Mouse (Mus musculus): ENCODE measurements around the gene Ncor2. TPM values are rescaled to one million over a fixed set of nuclear protein-coding genes. Genes with fewer than 3 reads are reported as not detected.
A peak's percentile ranks its signal among the peaks of the same experiment; 100 is the strongest.

The Ncor2 gene
- polyA plus RNA-seq, 1 experiment from 2014 or later, result 21.2 TPM

DNA sequence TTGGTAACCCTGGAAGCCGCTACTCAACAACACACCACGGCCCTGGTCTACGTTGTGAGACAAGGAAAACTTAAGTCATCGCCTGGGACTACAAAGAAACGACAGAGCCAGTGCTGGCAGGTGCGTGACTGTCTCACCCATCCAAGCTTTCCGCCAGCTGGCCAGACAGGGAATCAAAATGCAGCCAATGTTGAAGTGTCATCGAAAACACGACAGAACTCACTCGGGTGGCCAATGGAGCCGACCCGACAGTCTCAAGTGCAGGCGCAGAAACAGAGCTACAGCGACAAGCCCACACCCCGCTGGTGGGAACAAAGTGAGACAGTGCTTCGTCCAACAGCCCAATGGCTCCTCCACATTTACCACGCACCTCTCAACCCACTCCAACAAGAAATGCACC is 29.9 kb downstream of the Ncor2 start:
- no peaks in the 10 kb centered on the region for H3K36me3 ChIP-seq (ENCODE audit: control insufficient read depth, insufficient read depth, low read length)
- no peak overlapping the region for H3K4me2 ChIP-seq (replicated peaks; ENCODE audit: low read depth, low read length)
- 84% methylated on average over 17 of the region's 17 CpGs for WGBS
- ATAC-seq (ENCODE audit: low FRiP score) (no peak), DNase-seq (ENCODE audit: low spot score) (no peak)
- H3K4me1 ChIP-seq (replicated peaks; ENCODE audit: control insufficient read depth, insufficient read depth, low read length), result peaks cover 23% of the 10 kb centered on the region
- H3K27ac ChIP-seq (ENCODE audit: low read depth, low read length), result peak overlapping the region; percentile 47; the same call in 1 of the 2 replicates
- no peak overlapping the region for H3K9ac ChIP-seq (ENCODE audit: low read depth, low read length)
- H3K27me3 ChIP-seq (ENCODE audit: control insufficient read depth, insufficient read depth, low read length), result no peaks in the 10 kb centered on the region
- no peaks in the 10 kb centered on the region for H3K9me3 ChIP-seq (ENCODE audit: control insufficient read depth, low read length)
- no peak overlapping the region for H3K4me3 ChIP-seq (ENCODE audit: low read depth, low read length)

DNA sequence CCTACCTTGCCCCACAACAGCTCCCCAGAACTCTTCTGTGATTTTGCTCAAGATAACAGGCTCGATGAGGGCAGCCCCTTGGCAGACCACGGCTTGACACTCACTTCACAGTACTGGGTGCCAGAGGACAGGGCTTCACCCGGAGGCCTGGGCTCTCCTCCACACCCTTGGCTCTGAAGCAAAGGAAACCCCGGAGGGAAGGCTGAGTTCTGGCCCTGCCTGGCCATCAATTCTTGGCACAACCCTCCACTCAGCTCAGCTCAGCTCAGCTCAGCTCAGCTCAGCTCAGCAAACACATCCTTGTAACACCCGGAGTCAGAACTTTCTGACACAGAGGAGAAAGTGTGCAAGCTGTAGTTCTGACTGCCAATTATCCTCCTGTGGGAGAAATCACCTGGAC is 30.3 kb downstream of the Ncor2 start:
- H3K4me2 ChIP-seq (replicated peaks; ENCODE audit: low read depth, low read length), result no peak overlapping the region
- H3K36me3 ChIP-seq (ENCODE audit: control insufficient read depth, insufficient read depth, low read length), result no peaks in the 10 kb centered on the region
- 78% methylated on average over 5 of the region's 5 CpGs for WGBS
- H3K9ac ChIP-seq (ENCODE audit: low read depth, low read length), result no peak overlapping the region
- no peak overlapping the region for H3K4me3 ChIP-seq (ENCODE audit: low read depth, low read length)
- no peaks in the 10 kb centered on the region for H3K27me3 ChIP-seq (ENCODE audit: control insufficient read depth, insufficient read depth, low read length)
- no peaks in the 10 kb centered on the region for H3K9me3 ChIP-seq (ENCODE audit: control insufficient read depth, low read length)
- no peak for DNase-seq (ENCODE audit: low spot score)
- no peak for ATAC-seq (ENCODE audit: low FRiP score)
- H3K27ac ChIP-seq (ENCODE audit: low read depth, low read length), result no peak overlapping the region
- peaks cover 23% of the 10 kb centered on the region for H3K4me1 ChIP-seq (replicated peaks; ENCODE audit: control insufficient read depth, insufficient read depth, low read length)

DNA sequence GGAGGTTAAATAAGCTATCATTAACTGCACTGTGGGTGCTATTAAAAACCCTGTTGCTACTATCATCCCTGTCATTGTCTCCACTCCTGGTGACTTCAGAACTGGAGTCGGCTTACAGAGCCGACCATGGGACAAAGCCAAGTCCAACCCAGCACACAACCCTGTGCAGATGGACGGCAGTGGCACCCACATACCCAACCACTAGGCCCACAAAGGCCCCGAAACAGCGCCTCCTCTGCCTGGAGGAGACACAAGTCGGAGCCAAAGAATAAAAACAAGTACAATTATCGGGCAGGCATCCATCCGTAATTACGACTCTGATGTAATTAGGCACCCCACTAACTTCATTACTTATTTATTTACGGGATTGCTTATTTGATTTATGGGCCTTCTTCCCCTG is 30.8 kb downstream of the Ncor2 start:
- no peak overlapping the region for H3K4me3 ChIP-seq (ENCODE audit: low read depth, low read length)
- no peaks in the 10 kb centered on the region for H3K36me3 ChIP-seq (ENCODE audit: control insufficient read depth, insufficient read depth, low read length)
- H3K9me3 ChIP-seq (ENCODE audit: control insufficient read depth, low read length), result no peaks in the 10 kb centered on the region
- DNase-seq (ENCODE audit: low spot score) (no peak), ATAC-seq (ENCODE audit: low FRiP score) (no peak)
- no peaks in the 10 kb centered on the region for H3K27me3 ChIP-seq (ENCODE audit: control insufficient read depth, insufficient read depth, low read length)
- H3K27ac ChIP-seq (ENCODE audit: low read depth, low read length), result 0 out of 2 replicates have a peak overlapping the region, but pooled peaks have one; percentile 36
- H3K9ac ChIP-seq (ENCODE audit: low read depth, low read length), result no peak overlapping the region
- peaks cover 21% of the 10 kb centered on the region for H3K4me1 ChIP-seq (replicated peaks; ENCODE audit: control insufficient read depth, insufficient read depth, low read length)
- WGBS, result 73% methylated on average over 10 of the region's 10 CpGs
- H3K4me2 ChIP-seq (replicated peaks; ENCODE audit: low read depth, low read length), result no peak overlapping the region

DNA sequence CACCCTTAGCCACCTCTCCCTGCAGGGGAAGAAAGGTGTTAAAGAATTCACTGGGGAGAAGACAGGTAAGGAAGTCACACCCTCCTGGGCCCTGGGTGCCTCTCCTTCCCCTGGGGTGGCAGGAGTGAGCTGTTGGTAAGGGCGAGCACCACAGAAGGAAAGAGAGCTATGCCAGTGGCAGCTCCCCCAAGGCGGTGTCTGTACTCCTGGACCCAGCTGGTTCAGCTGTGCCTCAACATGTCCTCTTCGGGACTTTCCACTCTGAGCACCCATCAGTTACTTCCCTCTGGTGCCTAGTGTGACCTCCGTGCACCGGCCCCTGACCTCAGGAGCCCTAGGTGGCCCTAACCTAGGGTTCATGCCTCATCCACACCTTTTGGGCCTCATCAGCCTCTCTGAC is 31.9 kb downstream of the Ncor2 start:
- no peaks in the 10 kb centered on the region for H3K9me3 ChIP-seq (ENCODE audit: control insufficient read depth, low read length)
- no peak overlapping the region for H3K4me3 ChIP-seq (ENCODE audit: low read depth, low read length)
- no peak overlapping the region for H3K9ac ChIP-seq (ENCODE audit: low read depth, low read length)
- H3K4me2 ChIP-seq (replicated peaks; ENCODE audit: low read depth, low read length), result no peak overlapping the region
- DNase-seq (ENCODE audit: low spot score), result no peak
- WGBS, result 88% methylated on average over 5 of the region's 5 CpGs
- peaks cover 23% of the 10 kb centered on the region for H3K4me1 ChIP-seq (replicated peaks; ENCODE audit: control insufficient read depth, insufficient read depth, low read length)
- H3K27me3 ChIP-seq (ENCODE audit: control insufficient read depth, insufficient read depth, low read length), result no peaks in the 10 kb centered on the region
- H3K36me3 ChIP-seq (ENCODE audit: control insufficient read depth, insufficient read depth, low read length), result no peaks in the 10 kb centered on the region
- no peak for ATAC-seq (ENCODE audit: low FRiP score)
- H3K27ac ChIP-seq (ENCODE audit: low read depth, low read length), result no peak overlapping the region; the same call in 1 of the 2 replicates

DNA sequence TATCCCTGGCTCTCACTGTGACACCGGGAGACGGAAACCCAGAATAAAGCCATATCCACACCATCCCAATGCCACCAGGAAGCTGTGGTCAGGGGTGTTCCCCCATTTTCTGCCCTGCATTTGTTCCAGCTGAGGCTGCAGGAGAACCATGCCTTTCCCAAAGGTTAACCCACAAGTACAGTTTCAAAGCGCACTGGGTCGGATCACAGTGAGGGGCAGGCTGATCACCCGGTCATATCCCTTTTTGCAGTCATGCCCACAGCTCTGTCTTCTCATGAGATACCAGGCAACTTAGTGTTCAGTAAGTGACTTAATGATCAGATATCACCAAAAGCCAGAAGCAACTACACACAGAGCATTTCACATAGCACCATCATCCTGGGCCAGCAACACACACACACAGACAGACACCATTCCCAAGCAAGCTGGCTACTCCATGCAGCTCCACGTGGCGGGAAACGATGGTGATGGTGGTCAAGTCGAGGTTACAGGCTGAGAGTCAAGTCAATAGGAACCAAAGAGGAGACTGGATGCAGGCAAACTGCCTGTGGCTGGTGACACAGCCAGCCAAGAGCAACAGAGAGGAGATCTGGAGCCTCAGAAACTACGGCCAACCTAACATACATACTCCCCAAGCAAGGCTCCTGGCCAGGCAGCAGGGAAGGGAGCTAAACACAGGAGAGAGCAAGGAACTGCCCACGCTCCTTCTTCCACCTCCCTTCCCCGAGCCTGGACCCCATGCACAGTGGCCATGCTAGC is 35.7 kb downstream of the Ncor2 start:
- Histone ChIP-seq H3K4me1 (replicated peaks; ENCODE audit: control insufficient read depth, insufficient read depth, low read length) (peaks cover 31% of the 10 kb centered on the region), H3K4me2 (replicated peaks; ENCODE audit: low read depth, low read length) (no peak overlapping the region), H3K27ac (ENCODE audit: low read depth, low read length) (no peak overlapping the region), H3K36me3 (ENCODE audit: control insufficient read depth, insufficient read depth, low read length) (no peaks in the 10 kb centered on the region), H3K27me3 (ENCODE audit: control insufficient read depth, insufficient read depth, low read length) (no peaks in the 10 kb centered on the region), H3K9me3 (ENCODE audit: control insufficient read depth, low read length) (no peaks in the 10 kb centered on the region), H3K9ac (ENCODE audit: low read depth, low read length) (0 out of 2 replicates have a peak overlapping the region, but pooled peaks have one; percentile 11), H3K4me3 (ENCODE audit: low read depth, low read length) (no peak overlapping the region)
- 89% methylated on average over 12 of the region's 12 CpGs for WGBS
- DNase-seq (ENCODE audit: low spot score) (no peak), ATAC-seq (ENCODE audit: low FRiP score) (no peak)

DNA sequence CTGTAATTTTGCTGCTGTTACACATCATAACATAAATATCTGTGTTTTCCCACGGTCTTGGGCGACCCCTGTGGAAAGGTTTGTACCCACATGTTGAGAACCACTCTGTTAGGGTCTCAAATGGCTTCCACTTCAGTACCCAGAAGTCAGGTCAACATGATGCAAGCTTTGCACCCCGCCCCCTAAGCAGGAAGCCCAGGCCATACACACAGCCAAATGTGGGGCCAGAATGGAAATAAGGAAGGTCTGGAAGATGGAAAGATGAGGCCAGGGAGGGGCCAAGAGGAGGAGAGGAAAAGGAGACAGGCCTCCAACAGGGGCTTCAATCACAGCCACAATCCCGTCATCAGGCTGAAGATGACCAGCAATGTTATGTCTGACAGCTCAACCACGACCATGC is 37.1 kb downstream of the Ncor2 start:
- peak overlapping the region; percentile 46; the same call in 1 of the 2 replicates for H3K4me2 ChIP-seq (replicated peaks; ENCODE audit: low read depth, low read length)
- no peaks in the 10 kb centered on the region for H3K36me3 ChIP-seq (ENCODE audit: control insufficient read depth, insufficient read depth, low read length)
- H3K4me1 ChIP-seq (replicated peaks; ENCODE audit: control insufficient read depth, insufficient read depth, low read length), result peaks cover 42% of the 10 kb centered on the region
- DNase-seq (ENCODE audit: low spot score), result no peak
- ATAC-seq (ENCODE audit: low FRiP score), result no peak; the same call in 1 of the 2 replicates
- H3K27me3 ChIP-seq (ENCODE audit: control insufficient read depth, insufficient read depth, low read length), result no peaks in the 10 kb centered on the region
- 63% methylated on average over 5 of the region's 5 CpGs for WGBS
- H3K9me3 ChIP-seq (ENCODE audit: control insufficient read depth, low read length), result no peaks in the 10 kb centered on the region
- 0 out of 2 replicates have a peak overlapping the region, but pooled peaks have one; percentile 24 for H3K9ac ChIP-seq (ENCODE audit: low read depth, low read length)
- H3K27ac ChIP-seq (ENCODE audit: low read depth, low read length), result peak overlapping the region; percentile 99
- H3K4me3 ChIP-seq (ENCODE audit: low read depth, low read length), result no peak overlapping the region

DNA sequence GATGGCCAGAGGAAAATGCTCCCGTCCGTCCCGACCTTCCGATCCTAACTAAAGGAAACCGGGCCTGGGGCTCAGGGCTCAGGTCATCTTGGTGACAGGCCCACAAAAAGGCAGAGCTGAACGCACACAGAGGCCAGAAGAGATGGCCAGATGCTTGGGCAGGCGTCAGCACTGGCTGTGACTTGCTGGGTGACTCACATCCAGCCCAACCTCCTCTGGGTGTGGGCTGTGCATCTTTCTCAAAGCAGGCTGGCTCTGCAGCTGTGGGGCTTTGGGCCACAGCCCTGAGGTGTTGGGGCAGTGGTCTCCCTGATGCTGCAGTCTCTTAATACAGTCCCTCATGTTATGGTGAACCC is 37.5 kb downstream of the Ncor2 start:
- WGBS, result 2% methylated on average over 7 of the region's 7 CpGs
- H3K4me3 ChIP-seq (ENCODE audit: low read depth, low read length), result no peak overlapping the region
- H3K27ac ChIP-seq (ENCODE audit: low read depth, low read length), result peak overlapping the region; percentile 99
- peaks cover 46% of the 10 kb centered on the region for H3K4me1 ChIP-seq (replicated peaks; ENCODE audit: control insufficient read depth, insufficient read depth, low read length)
- no peaks in the 10 kb centered on the region for H3K27me3 ChIP-seq (ENCODE audit: control insufficient read depth, insufficient read depth, low read length)
- peak overlapping the region; percentile 46 for H3K4me2 ChIP-seq (replicated peaks; ENCODE audit: low read depth, low read length)
- DNase-seq (ENCODE audit: low spot score), result no peak
- peak overlapping the region; percentile 44 for H3K9ac ChIP-seq (ENCODE audit: low read depth, low read length)
- H3K9me3 ChIP-seq (ENCODE audit: control insufficient read depth, low read length), result no peaks in the 10 kb centered on the region
- ATAC-seq (ENCODE audit: low FRiP score), result peak; percentile 76
- no peaks in the 10 kb centered on the region for H3K36me3 ChIP-seq (ENCODE audit: control insufficient read depth, insufficient read depth, low read length)

DNA sequence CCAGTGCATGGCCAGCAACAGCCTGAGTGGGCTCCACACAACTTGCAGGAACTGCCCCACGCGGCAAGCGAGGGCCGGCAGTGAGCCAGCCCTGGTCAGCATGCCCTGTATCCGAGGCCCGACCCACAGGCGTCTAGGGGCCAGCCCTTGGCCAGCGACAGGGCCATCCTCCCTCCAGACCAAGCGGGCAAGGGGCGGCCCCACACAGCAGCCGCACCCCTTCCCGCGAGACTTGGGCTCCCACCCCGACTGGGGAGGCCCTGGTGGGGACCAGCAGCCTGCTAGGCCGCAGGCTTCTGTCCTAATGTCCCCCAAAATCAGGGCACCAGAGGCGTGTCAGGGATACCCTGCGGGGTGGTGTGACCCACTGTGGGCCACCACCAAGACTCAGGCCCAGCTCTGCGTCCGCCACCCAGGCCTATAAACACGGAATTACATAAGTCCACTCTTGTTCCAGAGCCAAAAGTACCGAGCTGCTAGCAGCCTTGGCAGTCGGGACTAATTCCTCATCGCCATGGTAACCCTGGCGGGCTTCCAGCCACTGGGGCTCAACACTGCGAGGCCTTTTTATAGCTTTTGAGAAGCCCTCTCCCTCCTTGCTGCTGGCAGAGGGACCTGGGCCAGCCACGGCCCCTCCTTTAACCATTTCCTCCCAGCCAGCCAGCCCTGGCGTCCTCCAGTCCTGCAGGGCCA is 38.0 kb downstream of the Ncor2 start:
- peak; percentile 90 for DNase-seq (ENCODE audit: low spot score)
- H3K36me3 ChIP-seq (ENCODE audit: control insufficient read depth, insufficient read depth, low read length), result no peaks in the 10 kb centered on the region
- 25% methylated on average over 27 of the region's 27 CpGs for WGBS
- ATAC-seq (ENCODE audit: low FRiP score), result peak; percentile 89
- H3K4me3 ChIP-seq (ENCODE audit: low read depth, low read length), result 0 out of 2 replicates have a peak overlapping the region, but pooled peaks have one; percentile 1
- H3K27me3 ChIP-seq (ENCODE audit: control insufficient read depth, insufficient read depth, low read length), result no peaks in the 10 kb centered on the region
- H3K27ac ChIP-seq (ENCODE audit: low read depth, low read length), result peak overlapping the region; percentile 99
- H3K4me2 ChIP-seq (replicated peaks; ENCODE audit: low read depth, low read length), result peak overlapping the region; percentile 46
- H3K9ac ChIP-seq (ENCODE audit: low read depth, low read length), result peak overlapping the region; percentile 57
- H3K4me1 ChIP-seq (replicated peaks; ENCODE audit: control insufficient read depth, insufficient read depth, low read length), result peaks cover 50% of the 10 kb centered on the region
- no peaks in the 10 kb centered on the region for H3K9me3 ChIP-seq (ENCODE audit: control insufficient read depth, low read length)
